Mouse (Mus musculus) heart, embryonic 10.5 days (tissue): ENCODE measurements around the gene Ppard. TPM values are rescaled to one million over a fixed set of nuclear protein-coding genes. Genes with fewer than 3 reads are reported as not detected.

Experiments used
- DNase-seq: peaks from one replicate; pipeline ENCODE4 v3.0.0-alpha.2; 2017; ENCODE audit warnings: low spot score
- H3K27ac ChIP-seq: fragments of 300-500 bp; sonication (generic); 2 replicates; pipeline ENCODE4 v1.5.1; 2016; ENCODE audit warnings: mild to moderate bottlenecking
- H3K27me3 ChIP-seq: fragments of 300-500 bp; sonication (generic); 2 replicates; pipeline ENCODE4 v1.6.1; 2016; ENCODE audit warnings: mild to moderate bottlenecking; ENCODE audit not compliant: poor library complexity, insufficient read depth, severe bottlenecking
- H3K36me3 ChIP-seq: fragments of 300-500 bp; sonication (generic); 2 replicates; pipeline ENCODE4 v1.6.1; 2016; ENCODE audit warnings: mild to moderate bottlenecking, moderate library complexity
- H3K4me1 ChIP-seq: fragments of 300-500 bp; sonication (generic); 2 replicates; pipeline ENCODE4 v1.6.1; 2016; ENCODE audit warnings: mild to moderate bottlenecking
- H3K4me3 ChIP-seq: fragments of 300-500 bp; sonication (generic); 2 replicates; pipeline ENCODE4 v1.5.1; 2016; ENCODE audit warnings: mild to moderate bottlenecking, moderate library complexity
- H3K9me3 ChIP-seq: fragments of 300-500 bp; sonication (generic); 2 replicates; pipeline ENCODE4 v1.6.1; 2016; ENCODE audit warnings: mild to moderate bottlenecking, moderate library complexity
- WGBS: fragments of 180-500 bp; shearing (Covaris S2); methylation state at CpG from one replicate; pipeline ENCODE4 v1.1.7; 2016; 5-methylcytosine and 5-hydroxymethylcytosine counted together
- polyA plus RNA-seq: library from polyadenylated mRNA; unstranded; fragments of >200 nt; fragmentation: Nextera tagmentation; extraction: Ambion mirVana; gene quantifications from 2 replicates; pipeline ENCODE4 v1.2.1, GENCODE M21; 2016

Gene Ppard
- polyA plus RNA-seq: 0.87 and 1.2 TPM in 2 replicates

DNA sequence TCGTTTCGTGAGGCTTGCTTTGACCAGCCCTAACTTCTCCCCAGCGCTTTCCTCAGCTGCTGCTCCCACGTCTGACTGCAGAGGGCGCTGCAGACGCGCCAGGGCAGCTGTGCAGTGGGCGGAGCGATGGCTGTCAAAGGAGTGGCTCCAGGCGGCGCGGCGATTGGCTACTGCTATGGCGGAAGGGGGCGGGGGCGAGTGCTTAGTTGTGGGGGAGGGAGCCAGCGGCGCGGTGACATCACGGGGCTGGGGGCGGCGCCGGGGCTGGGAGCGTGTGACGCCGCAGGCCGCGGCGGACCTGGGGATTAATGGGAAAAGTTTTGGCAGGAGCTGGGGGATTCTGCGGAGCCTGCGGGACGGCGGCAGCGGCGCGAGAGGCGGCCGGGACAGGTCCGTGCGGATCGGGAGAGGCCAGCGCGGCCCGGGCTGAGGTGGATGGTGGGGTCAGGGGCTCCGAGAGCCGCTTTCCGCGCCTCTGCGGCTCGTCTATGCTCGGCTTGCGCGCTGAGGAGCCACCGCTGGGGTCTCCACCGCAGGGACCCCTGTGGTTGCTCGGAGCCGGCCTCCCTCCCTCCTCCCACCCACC is at the start of gene Ppard:
TSS of gene Ppard (plus strand) at position 226 of the 586 bp plus-strand sequence.
- Histone ChIP-seq H3K9me3 (no peaks in the 10 kb centered on the region), H3K27me3 (peaks cover 8% of the 10 kb centered on the region; the same call in 1 of the 2 replicates), H3K4me3 (peak within 1 kb of the TSS; percentile 84), H3K36me3 (peaks cover 8% of the 10 kb centered on the region), H3K4me1 (peaks cover 32% of the 10 kb centered on the region), H3K27ac (peak within 1 kb of the TSS; percentile 93)
- under 1% methylated on average over 57 of the region's 57 CpGs for WGBS
- DNase-seq: peak; percentile 99

DNA sequence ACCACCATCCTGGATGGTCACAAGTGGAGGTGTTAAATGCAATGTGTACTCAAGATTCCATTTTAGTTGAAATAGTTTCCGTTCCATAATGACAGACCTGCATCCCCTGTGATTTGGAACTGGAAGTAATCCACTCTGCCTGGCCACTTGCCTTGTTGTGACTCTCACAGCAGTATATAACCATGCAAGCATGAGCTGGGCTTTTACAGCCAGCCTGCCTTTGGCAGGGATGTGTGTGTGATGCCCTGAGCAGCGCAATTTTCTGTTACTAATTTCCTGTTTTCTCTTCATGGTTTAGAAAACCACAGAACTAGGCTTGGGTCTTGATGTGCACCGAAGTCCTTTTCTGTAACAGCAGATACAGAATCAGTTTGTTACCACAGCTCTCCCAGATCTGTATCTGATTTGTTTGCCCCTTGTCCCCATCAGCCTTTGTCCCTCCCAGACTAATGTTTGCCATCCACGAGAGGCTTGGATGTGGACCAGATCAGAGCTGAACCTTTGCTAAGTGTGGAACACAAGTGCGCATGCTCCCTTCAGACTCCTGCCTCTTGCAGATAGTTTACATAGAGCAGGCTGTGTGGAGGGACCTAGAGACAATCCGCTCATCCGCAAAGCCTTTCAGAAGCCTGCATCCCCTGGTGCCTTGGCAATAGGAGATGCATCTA is 47.4 kb upstream of the Ppard start:
- 73% methylated on average over 7 of the region's 7 CpGs for WGBS
- no peak for DNase-seq
- Histone ChIP-seq H3K27me3 (no peaks in the 10 kb centered on the region), H3K36me3 (peaks cover 8% of the 10 kb centered on the region), H3K4me1 (peaks cover 51% of the 10 kb centered on the region), H3K9me3 (no peaks in the 10 kb centered on the region), H3K27ac (no peak overlapping the region), H3K4me3 (no peak overlapping the region)

DNA sequence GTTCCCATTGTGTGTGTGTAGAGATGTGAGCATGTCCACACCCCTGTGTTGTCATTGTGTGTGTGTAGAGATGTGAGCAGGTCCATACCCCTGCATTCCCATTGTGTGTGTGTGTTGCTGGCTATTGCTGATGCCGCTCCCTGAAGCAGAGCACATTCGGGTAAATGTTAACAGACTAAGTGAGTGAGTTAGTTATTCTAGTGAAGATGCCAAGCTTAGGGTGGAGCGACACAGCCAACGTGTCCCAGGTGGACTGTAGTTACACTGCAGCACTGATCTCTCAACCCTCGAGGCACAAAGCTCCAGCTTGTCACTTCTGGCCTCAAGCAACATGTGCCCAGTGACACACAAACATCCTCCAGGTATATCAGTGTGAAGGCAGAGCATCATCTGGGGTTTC is 44.2 kb upstream of the Ppard start:
- WGBS: 81% methylated on average over 5 of the region's 5 CpGs
- no peak for DNase-seq
- H3K4me1 ChIP-seq: peaks cover 19% of the 10 kb centered on the region
- H3K36me3 ChIP-seq: peaks cover 34% of the 10 kb centered on the region
- H3K4me3 ChIP-seq: no peak overlapping the region
- H3K27ac ChIP-seq: no peak overlapping the region
- no peaks in the 10 kb centered on the region for H3K9me3 ChIP-seq
- H3K27me3 ChIP-seq: no peaks in the 10 kb centered on the region

DNA sequence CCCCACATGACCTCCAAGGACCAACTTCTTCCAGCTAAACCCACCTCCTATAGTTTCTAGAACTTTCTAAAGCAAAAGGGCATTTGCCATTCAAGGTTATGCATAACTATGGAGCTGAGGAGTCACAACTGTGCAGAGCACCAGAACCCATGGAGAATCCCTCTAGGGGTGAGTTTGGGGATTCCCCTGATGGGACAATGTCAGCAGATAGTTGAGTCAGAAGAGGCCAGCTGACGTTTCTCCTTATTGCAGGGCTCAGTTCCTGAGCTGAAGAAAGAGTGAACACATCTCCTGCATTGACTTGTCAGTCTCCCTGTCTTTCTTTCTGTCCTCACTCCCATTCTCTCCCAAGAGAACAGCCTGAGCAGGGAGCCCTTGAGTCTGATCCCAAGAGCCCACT is 39.7 kb upstream of the Ppard start:
- peaks cover 72% of the 10 kb centered on the region for H3K36me3 ChIP-seq
- H3K4me3 ChIP-seq: no peak overlapping the region
- H3K27me3 ChIP-seq: no peaks in the 10 kb centered on the region
- WGBS: 68% methylated on average over 1 of the region's 1 CpGs
- no peak for DNase-seq
- no peaks in the 10 kb centered on the region for H3K9me3 ChIP-seq
- H3K27ac ChIP-seq: no peak overlapping the region
- 0 out of 2 replicates have a peak, but pooled peaks cover 5% of the 10 kb centered on the region for H3K4me1 ChIP-seq

DNA sequence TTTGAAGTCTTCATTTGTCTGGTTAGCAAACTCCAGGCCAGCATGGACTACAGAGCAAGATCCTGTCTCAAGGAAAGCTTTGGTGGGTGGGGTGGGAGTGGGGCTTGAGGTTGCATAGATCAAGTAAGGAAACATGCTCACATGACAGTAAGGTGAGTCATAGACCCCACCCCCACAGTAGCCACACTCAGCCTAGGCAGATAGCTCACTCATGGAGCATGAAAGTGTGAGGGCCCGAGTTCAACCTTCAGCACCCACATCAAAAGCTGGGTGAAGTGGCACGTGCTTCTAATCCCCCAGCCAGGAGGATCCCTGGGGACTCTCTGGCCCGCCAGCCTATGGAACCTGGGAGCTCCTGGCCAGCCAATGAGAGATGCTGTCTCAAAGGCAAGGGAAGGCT is 38.9 kb upstream of the Ppard start:
- Histone ChIP-seq H3K4me1 (0 out of 2 replicates have a peak, but pooled peaks cover 5% of the 10 kb centered on the region), H3K27ac (no peak overlapping the region), H3K36me3 (peaks cover 79% of the 10 kb centered on the region), H3K4me3 (no peak overlapping the region), H3K9me3 (no peaks in the 10 kb centered on the region), H3K27me3 (no peaks in the 10 kb centered on the region)
- DNase-seq: no peak
- 76% methylated on average over 3 of the region's 3 CpGs for WGBS

DNA sequence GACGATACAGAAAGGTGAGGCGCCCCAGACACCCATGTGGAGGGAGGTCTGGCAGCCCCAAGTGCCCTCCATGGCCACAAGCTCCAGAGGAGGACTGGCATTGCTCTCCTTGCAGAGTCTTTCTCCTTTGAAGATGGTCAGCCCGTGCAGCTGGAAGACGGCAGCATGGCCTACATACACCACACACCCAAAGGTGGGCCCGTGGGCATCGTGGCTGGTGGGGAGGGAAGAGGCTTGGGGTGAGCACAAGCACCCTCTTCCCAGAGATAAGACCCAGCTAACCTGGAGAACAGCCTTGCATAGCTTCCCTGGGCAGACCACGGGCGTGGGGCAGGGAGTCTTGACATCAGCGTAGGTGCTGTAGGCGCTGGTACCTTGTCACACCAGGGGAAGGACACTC is 37.5 kb upstream of the Ppard start:
- no peak for DNase-seq
- WGBS: 89% methylated on average over 10 of the region's 10 CpGs
- H3K4me3 ChIP-seq: no peak overlapping the region
- no peaks in the 10 kb centered on the region for H3K27me3 ChIP-seq
- H3K36me3 ChIP-seq: peaks cover 86% of the 10 kb centered on the region
- 0 out of 2 replicates have a peak, but pooled peaks cover 5% of the 10 kb centered on the region for H3K4me1 ChIP-seq
- no peaks in the 10 kb centered on the region for H3K9me3 ChIP-seq
- H3K27ac ChIP-seq: no peak overlapping the region

DNA sequence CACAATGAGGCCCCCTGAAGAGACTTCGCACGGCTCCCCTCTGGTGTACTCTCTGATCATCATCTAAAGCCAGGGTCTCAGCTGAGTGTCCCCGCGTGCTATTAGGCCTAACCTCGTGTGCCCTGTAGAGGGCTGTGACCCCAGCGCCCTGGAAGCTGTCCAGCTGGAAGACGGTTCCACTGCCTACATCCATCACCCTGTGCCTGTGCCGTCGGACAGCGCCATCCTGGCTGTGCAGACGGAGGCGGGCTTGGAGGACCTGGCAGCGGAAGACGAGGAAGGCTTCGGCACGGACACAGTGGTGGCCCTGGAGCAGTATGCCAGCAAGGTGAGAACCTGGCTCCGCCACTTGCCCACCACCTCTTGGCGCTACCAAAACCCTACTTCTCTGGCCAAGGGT is 34.9 kb upstream of the Ppard start:
- no peaks in the 10 kb centered on the region for H3K27me3 ChIP-seq
- H3K4me3 ChIP-seq: no peak overlapping the region
- no peak for DNase-seq
- WGBS: 83% methylated on average over 18 of the region's 18 CpGs
- peaks cover 89% of the 10 kb centered on the region for H3K36me3 ChIP-seq
- no peak overlapping the region for H3K27ac ChIP-seq
- H3K4me1 ChIP-seq: peaks cover 5% of the 10 kb centered on the region; the same call in 1 of the 2 replicates
- no peaks in the 10 kb centered on the region for H3K9me3 ChIP-seq

DNA sequence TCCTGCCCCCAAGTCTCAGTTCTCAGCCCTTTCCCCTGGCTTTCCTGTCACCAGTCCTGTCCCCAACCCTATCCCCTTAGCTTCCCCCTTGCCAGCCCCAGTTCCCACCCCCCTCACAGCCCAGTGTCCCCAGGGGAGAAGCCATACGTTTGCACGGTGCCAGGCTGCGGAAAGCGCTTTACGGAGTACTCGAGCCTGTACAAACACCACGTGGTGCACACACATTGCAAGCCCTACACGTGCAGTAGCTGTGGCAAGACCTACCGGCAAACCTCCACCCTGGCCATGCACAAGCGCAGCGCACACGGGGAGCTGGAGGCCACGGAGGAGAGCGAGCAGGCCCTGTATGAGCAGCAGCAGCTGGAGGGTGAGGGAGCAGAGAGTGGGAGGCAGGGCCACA is 30.5 kb upstream of the Ppard start:
- Histone ChIP-seq H3K4me3 (no peak overlapping the region), H3K9me3 (no peaks in the 10 kb centered on the region), H3K27me3 (peaks cover 8% of the 10 kb centered on the region; the same call in 1 of the 2 replicates), H3K4me1 (peaks cover 16% of the 10 kb centered on the region), H3K27ac (no peak overlapping the region), H3K36me3 (peaks cover 62% of the 10 kb centered on the region)
- no peak for DNase-seq
- WGBS: 84% methylated on average over 14 of the region's 14 CpGs

DNA sequence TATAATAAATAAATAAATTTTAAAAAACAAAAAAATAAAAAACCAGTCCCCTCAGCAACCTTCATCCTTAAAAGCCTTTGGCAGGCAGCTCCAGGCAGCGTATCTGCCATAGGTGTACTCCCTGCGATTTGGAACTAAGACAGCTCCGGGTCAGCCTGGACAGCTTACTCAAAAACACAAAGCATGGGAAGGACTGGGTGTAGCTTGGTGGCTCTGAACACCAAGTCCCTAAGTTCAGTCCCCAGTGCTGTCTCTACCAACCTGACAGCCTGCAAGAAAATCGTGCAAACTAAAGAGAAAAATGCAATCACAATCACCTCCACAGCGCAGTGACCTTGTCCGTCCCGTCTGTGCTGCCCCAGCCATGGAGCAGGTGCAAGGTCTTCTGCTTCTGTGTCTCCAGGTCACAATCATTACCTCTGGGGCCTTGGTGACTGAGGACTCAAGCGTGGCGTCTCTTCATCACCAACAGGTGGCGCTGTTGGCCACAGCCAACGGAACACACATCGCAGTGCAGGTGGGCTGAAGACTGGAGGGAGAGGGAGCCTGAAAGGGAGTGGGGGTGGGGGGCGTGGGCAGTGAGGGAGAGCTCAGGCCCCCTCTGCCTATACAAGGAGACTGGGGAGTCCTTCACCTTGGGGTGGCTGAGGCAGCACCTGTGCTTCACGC is 28.3 kb upstream of the Ppard start:
- H3K27ac ChIP-seq: no peak overlapping the region; the same call in 1 of the 2 replicates
- 35% methylated on average over 14 of the region's 14 CpGs for WGBS
- peaks cover 17% of the 10 kb centered on the region; the same call in 1 of the 2 replicates for H3K27me3 ChIP-seq
- H3K9me3 ChIP-seq: no peaks in the 10 kb centered on the region
- H3K4me3 ChIP-seq: no peak overlapping the region
- peaks cover 43% of the 10 kb centered on the region for H3K36me3 ChIP-seq
- no peak for DNase-seq
- H3K4me1 ChIP-seq: peaks cover 28% of the 10 kb centered on the region

DNA sequence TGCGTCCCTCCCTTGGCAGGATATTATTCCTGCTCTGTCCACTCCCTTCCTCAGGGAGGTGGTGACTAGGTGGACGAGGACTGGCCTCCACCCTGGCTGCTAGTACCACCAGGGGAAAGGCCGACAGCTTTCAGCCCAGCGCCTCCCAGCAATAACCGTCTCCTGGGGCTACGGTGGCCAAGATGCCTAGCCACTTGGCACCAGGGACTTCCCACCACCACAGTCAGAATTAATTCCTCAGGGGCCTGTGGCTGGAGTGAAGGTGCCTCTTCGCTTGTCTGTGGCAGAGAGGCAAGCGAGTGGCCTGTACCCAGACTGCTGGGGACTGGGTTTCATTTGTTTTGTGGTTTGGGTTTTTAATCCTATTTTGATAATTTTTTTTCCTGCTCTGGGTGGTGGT is 27.1 kb upstream of the Ppard start:
- WGBS: 81% methylated on average over 8 of the region's 8 CpGs
- no peaks in the 10 kb centered on the region for H3K9me3 ChIP-seq
- H3K27ac ChIP-seq: no peak overlapping the region
- H3K27me3 ChIP-seq: peaks cover 17% of the 10 kb centered on the region; the same call in 1 of the 2 replicates
- H3K36me3 ChIP-seq: peaks cover 31% of the 10 kb centered on the region
- H3K4me1 ChIP-seq: peaks cover 32% of the 10 kb centered on the region
- no peak overlapping the region for H3K4me3 ChIP-seq
- no peak for DNase-seq

DNA sequence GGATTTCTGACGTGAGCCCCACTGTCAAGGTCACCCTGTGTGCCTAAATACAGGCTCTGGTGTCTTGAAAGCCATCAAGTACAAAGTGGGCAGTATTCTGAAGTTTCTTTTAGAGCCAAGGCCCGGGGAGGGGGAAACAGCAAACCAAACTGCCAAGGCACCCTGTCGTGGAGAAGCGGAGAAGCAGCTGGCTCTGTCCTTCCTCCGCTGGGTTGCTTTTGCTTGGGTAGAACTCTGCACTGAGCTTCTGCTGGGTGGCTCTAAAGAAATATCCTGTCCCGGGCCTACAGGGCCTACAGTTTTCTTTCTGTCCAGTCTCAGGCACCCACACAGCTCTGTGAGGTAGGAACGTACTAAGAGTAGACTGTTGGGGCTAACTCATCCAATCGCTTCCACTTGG is 25.4 kb upstream of the Ppard start:
- Histone ChIP-seq H3K36me3 (peaks cover 15% of the 10 kb centered on the region), H3K4me3 (peak overlapping the region; percentile 54; the same call in 1 of the 2 replicates), H3K9me3 (no peaks in the 10 kb centered on the region), H3K27ac (peak overlapping the region; percentile 72), H3K27me3 (peaks cover 17% of the 10 kb centered on the region; the same call in 1 of the 2 replicates), H3K4me1 (peaks cover 35% of the 10 kb centered on the region)
- 71% methylated on average over 8 of the region's 8 CpGs for WGBS
- DNase-seq: no peak

DNA sequence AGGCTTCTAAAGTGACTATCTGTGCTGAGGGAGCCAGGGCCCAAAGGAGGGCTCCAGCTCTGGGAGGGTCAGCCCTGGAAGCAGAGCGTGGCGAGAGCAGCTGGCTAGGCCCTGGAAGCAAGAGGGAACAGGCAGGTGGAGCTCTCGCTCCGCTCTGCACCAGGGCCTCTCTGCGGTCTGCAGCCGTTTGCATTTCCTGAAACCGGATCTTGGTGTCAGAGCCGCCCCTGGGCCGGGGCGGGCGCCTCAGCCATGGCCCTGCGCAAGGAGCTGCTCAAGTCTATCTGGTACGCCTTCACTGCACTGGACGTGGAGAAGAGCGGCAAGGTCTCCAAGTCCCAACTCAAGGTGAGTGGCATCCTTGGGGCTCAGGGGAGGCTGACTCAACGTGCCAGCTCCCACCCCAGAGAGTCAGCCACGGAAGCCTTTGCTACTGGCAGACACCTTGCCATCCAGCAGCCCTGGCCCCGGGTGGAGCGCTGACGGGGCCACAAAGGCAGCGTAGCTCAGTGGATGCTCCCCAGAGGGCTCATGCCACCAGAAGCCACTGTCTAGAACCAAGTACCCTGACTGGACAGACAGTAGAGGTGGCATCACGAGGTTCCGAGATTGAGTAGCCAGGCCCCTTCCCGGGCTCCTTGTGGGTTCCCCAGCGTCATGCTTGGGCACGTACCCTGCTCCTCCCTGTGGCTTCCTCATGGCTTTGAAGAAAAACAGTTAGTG is 24.7 kb upstream of the Ppard start, which contains the start of gene Def6:
TSS of gene Def6 (plus strand) at position 188 of the 723 bp plus-strand sequence.
- peak within 1 kb of the TSS; percentile 72 for H3K27ac ChIP-seq
- H3K36me3 ChIP-seq: peaks cover 9% of the 10 kb centered on the region; the same call in 1 of the 2 replicates
- 15% methylated on average over 26 of the region's 26 CpGs for WGBS
- peaks cover 17% of the 10 kb centered on the region; the same call in 1 of the 2 replicates for H3K27me3 ChIP-seq
- H3K4me3 ChIP-seq: peak within 1 kb of the TSS; percentile 54
- peaks cover 39% of the 10 kb centered on the region for H3K4me1 ChIP-seq
- peak; percentile 89 for DNase-seq
- H3K9me3 ChIP-seq: no peaks in the 10 kb centered on the region
